In the genomic region with DNA sequence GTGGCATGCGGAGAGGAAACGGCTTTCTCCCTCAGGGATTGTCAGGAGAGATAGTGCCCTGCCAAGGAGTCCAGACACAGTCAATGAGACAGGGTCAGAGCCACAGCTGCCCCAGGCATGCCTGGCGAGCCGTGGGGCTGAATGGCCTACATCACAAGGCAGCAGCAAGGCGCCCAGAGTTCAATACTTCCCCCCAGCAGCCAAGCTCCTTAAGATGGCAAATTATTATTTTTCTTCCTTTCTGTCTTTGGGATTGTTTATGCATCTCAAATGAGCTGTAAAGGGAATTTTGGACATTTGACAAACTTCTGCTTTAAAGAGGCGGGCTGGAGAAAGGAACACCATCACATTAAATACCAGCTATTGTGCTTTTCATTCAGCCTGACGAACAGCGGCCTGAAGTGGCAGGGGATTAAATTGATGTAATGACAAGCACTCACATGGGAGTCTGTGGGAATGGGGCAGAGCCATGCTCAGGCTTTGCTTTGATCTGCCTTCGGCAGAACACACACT, we compare ENCODE assay signal across 13 mouse cellular contexts.
DNase-seq lines count a peak whose midpoint lies in the region; ATAC-seq and TF ChIP-seq lines count a peak whose summit lies in the region.
"Had no signal": no experiment of that assay in that cellular context is flagged by ENCODE, and none has a peak within 500 bp of the region (broad histone marks: within the 10 kb centered on the region; RNA-seq: fewer than 3 reads in every experiment).

No protein-coding gene starts in this region.

- no peak overlapping the region for H3K4me3 ChIP-seq in lung, embryonic 15.5 days
- H3K4me3 ChIP-seq in lung, adult 2 months (replicated peaks; ENCODE audit: extremely low read depth, low read depth, low read length): no peak overlapping the region
- H3K4me3 ChIP-seq in embryonic facial prominence, embryonic 10.5 days: no peak overlapping the region
- no peak overlapping the region for H3K4me3 ChIP-seq in hindbrain, embryonic 14.5 days (replicated peaks; ENCODE audit: low read length)
- H3K4me3 ChIP-seq in midbrain, embryonic 14.5 days (replicated peaks; ENCODE audit: low read depth, low read length): no peak overlapping the region
- H3K4me3 ChIP-seq in left cerebral cortex, adult 2 months: no peak overlapping the region
- H3K4me3 ChIP-seq: embryonic facial prominence, embryonic 13.5 days; hindbrain, embryonic 15.5 days; liver, embryonic 13.5 days had no signal

- H3K36me3 ChIP-seq in lung, embryonic 15.5 days: no peaks in the 10 kb centered on the region
- H3K36me3 ChIP-seq in embryonic facial prominence, embryonic 10.5 days (replicated peaks): no peaks in the 10 kb centered on the region
- no peaks in the 10 kb centered on the region for H3K36me3 ChIP-seq in hindbrain, embryonic 14.5 days (replicated peaks; ENCODE audit: control insufficient read depth, insufficient read depth)
- H3K36me3 ChIP-seq in midbrain, embryonic 14.5 days (ENCODE audit: control insufficient read depth, insufficient read depth, low read length): no peaks in the 10 kb centered on the region
- H3K36me3 ChIP-seq: embryonic facial prominence, embryonic 13.5 days; hindbrain, embryonic 15.5 days; liver, embryonic 13.5 days had no signal

- no peak overlapping the region for H3K9ac ChIP-seq in lung, embryonic 15.5 days
- H3K9ac ChIP-seq in hindbrain, embryonic 14.5 days: no peak overlapping the region
- H3K9ac ChIP-seq in midbrain, embryonic 14.5 days (replicated peaks; ENCODE audit: low read length): no peak overlapping the region
- H3K9ac ChIP-seq: embryonic facial prominence, embryonic 13.5 days; hindbrain, embryonic 15.5 days; liver, embryonic 13.5 days had no signal

- no peak overlapping the region for H3K4me2 ChIP-seq in lung, embryonic 15.5 days
- no peak overlapping the region for H3K4me2 ChIP-seq in hindbrain, embryonic 14.5 days (replicated peaks)
- no peak overlapping the region for H3K4me2 ChIP-seq in midbrain, embryonic 14.5 days (ENCODE audit: low read length)
- H3K4me2 ChIP-seq: embryonic facial prominence, embryonic 13.5 days; hindbrain, embryonic 15.5 days; liver, embryonic 13.5 days had no signal

- no peaks in the 10 kb centered on the region for H3K27me3 ChIP-seq in lung, embryonic 15.5 days
- H3K27me3 ChIP-seq in embryonic facial prominence, embryonic 10.5 days (replicated peaks; ENCODE audit: low read depth, poor library complexity, severe bottlenecking): peaks cover 70% of the 10 kb centered on the region
- H3K27me3 ChIP-seq in hindbrain, embryonic 14.5 days (ENCODE audit: control insufficient read depth, insufficient read depth, low read length): no peaks in the 10 kb centered on the region
- 0 out of 2 replicates have a peak, but pooled peaks cover 4% of the 10 kb centered on the region for H3K27me3 ChIP-seq in midbrain, embryonic 14.5 days (ENCODE audit: control insufficient read depth, insufficient read depth, low read length)
- H3K27me3 ChIP-seq: embryonic facial prominence, embryonic 13.5 days; hindbrain, embryonic 15.5 days; liver, embryonic 13.5 days had no signal

- no peak for TF ChIP-seq CTCF in lung, adult 2 months (IDR thresholded peaks at IDR 0.05; ENCODE audit: insufficient read depth, low read length)
- TF ChIP-seq CTCF in left cerebral cortex, adult 2 months (IDR thresholded peaks at IDR 0.05): no peak

- DNase-seq in lung, adult 2 months: no peak
- DNase-seq in embryonic facial prominence, embryonic 10.5 days (ENCODE audit: low spot score): peak; percentile 37
- DNase-seq in hindbrain, embryonic 14.5 days (ENCODE audit: low spot score): no peak
- peak; percentile 62 for DNase-seq in midbrain, embryonic 14.5 days
- no peak for DNase-seq in left cerebral cortex, adult 2 months (ENCODE audit: extremely low spot score in 1 of 2, low spot score in 2 of 2)
- DNase-seq in layer of hippocampus, postnatal 10 days (ENCODE audit: low spot score in 2 of 2): no peak
- DNase-seq in left cerebral cortex, adult 9 months (ENCODE audit: low spot score in 2 of 2): no peak
- DNase-seq: adrenal gland, postnatal 10 days; kidney, postnatal 36 days; liver, embryonic 13.5 days had no signal

- intact Hi-C loops in left cerebral cortex, adult 2 months (cut with DNase I): no loop called here

- WGBS in lung, embryonic 15.5 days: 31% methylated on average over 9 of the region's 9 CpGs
- WGBS in lung, adult 2 months: 75% methylated on average over 9 of the region's 9 CpGs
- WGBS in embryonic facial prominence, embryonic 10.5 days: 39% methylated on average over 9 of the region's 9 CpGs
- 16% methylated on average over 9 of the region's 9 CpGs for WGBS in hindbrain, embryonic 14.5 days
- WGBS in midbrain, embryonic 14.5 days: 6% methylated on average over 9 of the region's 9 CpGs

- H3K27ac ChIP-seq in lung, embryonic 15.5 days: no peak overlapping the region
- no peak overlapping the region for H3K27ac ChIP-seq in embryonic facial prominence, embryonic 10.5 days (replicated peaks)
- H3K27ac ChIP-seq in hindbrain, embryonic 14.5 days: no peak overlapping the region
- no peak overlapping the region for H3K27ac ChIP-seq in midbrain, embryonic 14.5 days (replicated peaks; ENCODE audit: low read depth, low read length)
- H3K27ac ChIP-seq in left cerebral cortex, adult 2 months: no peak overlapping the region
- H3K27ac ChIP-seq: embryonic facial prominence, embryonic 13.5 days; hindbrain, embryonic 15.5 days; liver, embryonic 13.5 days had no signal

- peaks cover 10% of the 10 kb centered on the region; the same call in 1 of the 2 replicates for H3K4me1 ChIP-seq in lung, embryonic 15.5 days
- H3K4me1 ChIP-seq in lung, adult 2 months (ENCODE audit: control insufficient read depth, insufficient read depth, low read length): no peaks in the 10 kb centered on the region
- peaks cover 26% of the 10 kb centered on the region for H3K4me1 ChIP-seq in embryonic facial prominence, embryonic 10.5 days
- H3K4me1 ChIP-seq in hindbrain, embryonic 14.5 days (replicated peaks; ENCODE audit: control insufficient read depth, insufficient read depth, low read length): peaks cover 12% of the 10 kb centered on the region; the same call in 1 of the 2 replicates
- H3K4me1 ChIP-seq in midbrain, embryonic 14.5 days (ENCODE audit: control insufficient read depth, insufficient read depth, low read length): peaks cover 15% of the 10 kb centered on the region; the same call in 1 of the 2 replicates
- H3K4me1 ChIP-seq: liver, embryonic 13.5 days had no signal

- peak; percentile 70 for ATAC-seq in lung, embryonic 15.5 days (ENCODE audit: borderline replicate concordance, extremely low read depth, low FRiP score, low TSS enrichment)
- ATAC-seq in hindbrain, embryonic 14.5 days (ENCODE audit: low FRiP score): peak; percentile 37; the same call in 1 of the 2 replicates
- ATAC-seq in midbrain, embryonic 14.5 days (ENCODE audit: low FRiP score, low TSS enrichment): no peak; the same call in 1 of the 2 replicates

- no peak for TF ChIP-seq POLR2A in lung, adult 2 months (IDR thresholded peaks at IDR 0.05; ENCODE audit: borderline replicate concordance, extremely low read depth, low read depth, low read length)

- no peaks in the 10 kb centered on the region for H3K9me3 ChIP-seq in lung, embryonic 15.5 days
- H3K9me3 ChIP-seq in embryonic facial prominence, embryonic 10.5 days: no peaks in the 10 kb centered on the region
- H3K9me3 ChIP-seq in hindbrain, embryonic 14.5 days (ENCODE audit: control insufficient read depth, low read length): no peaks in the 10 kb centered on the region
- no peaks in the 10 kb centered on the region for H3K9me3 ChIP-seq in midbrain, embryonic 14.5 days (ENCODE audit: control insufficient read depth, low read length)
- H3K9me3 ChIP-seq: embryonic facial prominence, embryonic 13.5 days; hindbrain, embryonic 15.5 days; liver, embryonic 13.5 days had no signal

Comparison
In these comparisons a context has a peak if more than half of its experiments do, and no peak if none do; other contexts are left out.
1. DNase-seq: peak in embryonic facial prominence, embryonic 10.5 days (single experiment) and midbrain, embryonic 14.5 days (single experiment); none in lung, adult 2 months (single experiment), hindbrain, embryonic 14.5 days (single experiment), left cerebral cortex, adult 2 months (0 of 2), layer of hippocampus, postnatal 10 days (0 of 2) and left cerebral cortex, adult 9 months (0 of 2).